Mouse (Mus musculus) lung, embryonic 16.5 days (tissue): ENCODE data around the gene Pip4k2a. TPM values are rescaled to one million over a fixed set of nuclear protein-coding genes. Genes with fewer than 3 reads are reported as not detected.
A peak's percentile ranks its signal among the peaks of the same experiment; 100 is the strongest.

Source experiments
- ATAC-seq: fragments of 200-750 bp; cut with Nextera tagmentation; 2 replicates; pipeline ENCODE4 v1.8.0; 2017; ENCODE audit warnings: low read depth, mild to moderate bottlenecking, moderate library complexity
- H3K27ac ChIP-seq: fragments of 300-500 bp; sonication (generic); 2 replicates; pipeline ENCODE4 v1.5.1; 2014; ENCODE audit warnings: mild to moderate bottlenecking, control low read depth, low read length
- H3K27me3 ChIP-seq: fragments of 300-500 bp; sonication (generic); 2 replicates; pipeline ENCODE4 v1.6.1; 2014; ENCODE audit warnings: low read depth, low read length, mixed read lengths; ENCODE audit not compliant: control insufficient read depth, insufficient read depth
- H3K36me3 ChIP-seq: fragments of 300-500 bp; sonication (generic); 2 replicates; pipeline ENCODE4 v1.6.1; 2014; ENCODE audit warnings: low read length; ENCODE audit not compliant: control insufficient read depth, insufficient read depth
- H3K4me1 ChIP-seq: fragments of 300-500 bp; sonication (generic); replicated peaks from 2 replicates; pipeline ENCODE4 v1.6.1; 2014; ENCODE audit warnings: low read length, mixed read lengths; ENCODE audit not compliant: control insufficient read depth, insufficient read depth
- H3K4me2 ChIP-seq: fragments of 300-500 bp; sonication (generic); 2 replicates; pipeline ENCODE4 v1.6.1; 2014; ENCODE audit warnings: low read depth, low read length, control low read depth
- H3K4me3 ChIP-seq: fragments of 300-500 bp; sonication (generic); 2 replicates; pipeline ENCODE4 v1.5.1; 2014; ENCODE audit warnings: mild to moderate bottlenecking, low read length, control low read depth
- H3K9ac ChIP-seq: fragments of 300-500 bp; sonication (generic); 2 replicates; pipeline ENCODE4 v1.6.1; 2014; ENCODE audit warnings: low read length, control low read depth
- H3K9me3 ChIP-seq: fragments of 300-500 bp; sonication (generic); 2 replicates; pipeline ENCODE4 v1.6.1; 2016; ENCODE audit warnings: low read length; ENCODE audit not compliant: control insufficient read depth
- WGBS: fragments of 180-500 bp; shearing (Covaris S2); extraction: QIAGEN DNeasy Blood & Tissue Kit; methylation state at CpG from one replicate; pipeline ENCODE4 v1.1.7; 2014; 5-methylcytosine and 5-hydroxymethylcytosine counted together
- polyA plus RNA-seq: library from polyadenylated mRNA; unstranded; fragments of >200 nt; fragmentation: Nextera tagmentation; extraction: Ambion mirVana; gene quantifications from 2 replicates; pipeline ENCODE4 v1.2.1, GENCODE M21; 2015

The Pip4k2a gene
- polyA plus RNA-seq, 1 experiment from 2014 or later: 7.4 TPM

DNA sequence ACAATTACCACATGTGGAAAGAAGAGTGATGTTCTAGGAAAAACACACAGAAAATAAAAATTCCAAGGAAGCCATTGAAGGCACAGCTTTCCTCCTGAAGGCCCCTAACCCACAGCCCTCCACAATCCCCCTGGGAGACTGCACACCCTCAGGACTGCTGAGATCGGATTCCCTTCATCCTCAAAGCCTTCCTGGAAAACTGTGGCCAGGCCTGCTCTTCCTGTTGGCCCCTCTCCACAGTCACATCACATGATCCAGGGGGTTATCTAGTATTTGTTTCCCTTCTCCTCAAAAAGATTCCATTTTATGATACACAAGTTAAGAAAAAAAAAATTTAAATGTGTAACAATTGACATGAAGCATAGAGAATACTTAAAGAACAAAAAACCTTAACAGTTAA lies 59.7 kb downstream of the Pip4k2a start:
- Histone ChIP-seq H3K4me3 (no peak overlapping the region), H3K4me1 (peaks cover 17% of the 10 kb centered on the region), H3K4me2 (no peak overlapping the region), H3K36me3 (no peaks in the 10 kb centered on the region), H3K9me3 (no peaks in the 10 kb centered on the region), H3K27me3 (no peaks in the 10 kb centered on the region), H3K9ac (peak overlapping the region; percentile 4; the same call in 1 of the 2 replicates), H3K27ac (peak overlapping the region; percentile 52; the same call in 1 of the 2 replicates)
- WGBS: 41% methylated on average over 1 of the region's 1 CpGs
- no peak for ATAC-seq

DNA sequence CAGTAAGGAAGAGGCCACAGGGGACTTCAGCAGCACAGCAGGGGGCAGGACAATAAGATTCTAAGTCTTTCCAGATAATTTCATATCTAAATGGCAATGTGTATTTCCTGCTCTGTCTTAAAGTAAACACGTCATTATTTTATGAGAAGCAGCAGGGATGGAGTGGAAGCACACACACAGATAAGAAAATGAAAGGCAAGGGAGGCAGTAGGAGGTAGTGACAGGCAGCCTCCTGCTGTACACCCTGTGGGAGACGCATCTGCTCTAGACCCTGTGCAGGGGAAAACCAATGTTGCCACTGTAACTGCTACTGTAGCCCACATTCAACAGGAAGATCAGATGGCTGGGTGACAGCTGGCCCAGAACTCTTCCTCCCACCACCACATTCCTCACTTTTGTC lies 60.3 kb downstream of the Pip4k2a start:
- no peaks in the 10 kb centered on the region for H3K36me3 ChIP-seq
- WGBS: 30% methylated on average over 2 of the region's 2 CpGs
- H3K4me3 ChIP-seq: no peak overlapping the region
- H3K9me3 ChIP-seq: no peaks in the 10 kb centered on the region
- H3K4me2 ChIP-seq: no peak overlapping the region
- no peak overlapping the region for H3K9ac ChIP-seq
- H3K27me3 ChIP-seq: no peaks in the 10 kb centered on the region
- peak overlapping the region; percentile 52 for H3K27ac ChIP-seq
- ATAC-seq: peak; percentile 50
- peaks cover 16% of the 10 kb centered on the region for H3K4me1 ChIP-seq

DNA sequence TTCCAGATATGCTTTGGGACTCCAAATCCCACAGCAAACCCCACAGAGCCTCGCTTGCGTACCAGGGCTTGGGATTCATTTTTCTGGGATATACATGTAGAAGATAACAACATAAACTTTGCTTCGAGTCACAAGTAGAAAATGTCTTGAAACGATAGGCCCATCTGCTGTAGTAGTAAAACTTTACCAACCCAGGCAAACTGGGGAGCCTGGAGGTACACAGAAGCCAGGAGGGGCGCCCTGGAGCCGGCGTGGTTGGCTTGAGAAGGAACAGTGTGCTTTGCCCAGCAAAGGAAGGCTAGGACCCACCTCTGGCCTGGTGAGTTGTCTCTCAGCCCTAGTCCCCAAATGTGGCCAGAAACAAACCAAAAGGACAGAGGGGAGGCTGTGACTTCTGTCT lies 61.5 kb downstream of the Pip4k2a start:
- H3K4me1 ChIP-seq: peaks cover 16% of the 10 kb centered on the region
- no peak overlapping the region for H3K4me3 ChIP-seq
- no peak overlapping the region for H3K27ac ChIP-seq
- ATAC-seq: no peak
- H3K9me3 ChIP-seq: no peaks in the 10 kb centered on the region
- no peak overlapping the region for H3K4me2 ChIP-seq
- no peak overlapping the region for H3K9ac ChIP-seq
- H3K36me3 ChIP-seq: no peaks in the 10 kb centered on the region
- no peaks in the 10 kb centered on the region for H3K27me3 ChIP-seq
- 87% methylated on average over 7 of the region's 7 CpGs for WGBS

DNA sequence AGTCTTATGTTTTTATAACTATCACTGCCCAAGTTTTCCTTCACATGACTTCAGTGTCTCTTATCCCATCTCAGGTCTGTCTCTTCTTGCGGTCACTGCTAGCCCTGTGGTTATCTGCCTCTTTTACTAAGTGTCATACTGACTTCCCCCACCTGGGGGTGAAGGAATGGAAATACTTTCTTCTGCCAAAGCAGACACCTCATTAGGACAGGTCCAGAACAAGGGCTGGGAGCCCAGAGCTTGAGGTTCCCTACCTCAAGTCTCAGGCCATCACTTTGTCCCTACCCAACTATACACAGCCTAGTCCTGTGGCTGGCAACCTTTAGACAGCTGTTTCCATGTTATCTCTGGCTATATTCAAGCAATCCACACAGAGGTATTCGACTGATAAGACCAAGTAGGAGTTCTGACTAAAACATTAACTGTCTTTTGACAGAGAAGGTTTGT lies 62.3 kb downstream of the Pip4k2a start:
- ATAC-seq: no peak
- Histone ChIP-seq H3K36me3 (no peaks in the 10 kb centered on the region), H3K9ac (no peak overlapping the region), H3K9me3 (no peaks in the 10 kb centered on the region), H3K27ac (no peak overlapping the region), H3K4me2 (no peak overlapping the region), H3K4me1 (peaks cover 13% of the 10 kb centered on the region), H3K4me3 (no peak overlapping the region), H3K27me3 (no peaks in the 10 kb centered on the region)
- 54% methylated on average over 2 of the region's 2 CpGs for WGBS

DNA sequence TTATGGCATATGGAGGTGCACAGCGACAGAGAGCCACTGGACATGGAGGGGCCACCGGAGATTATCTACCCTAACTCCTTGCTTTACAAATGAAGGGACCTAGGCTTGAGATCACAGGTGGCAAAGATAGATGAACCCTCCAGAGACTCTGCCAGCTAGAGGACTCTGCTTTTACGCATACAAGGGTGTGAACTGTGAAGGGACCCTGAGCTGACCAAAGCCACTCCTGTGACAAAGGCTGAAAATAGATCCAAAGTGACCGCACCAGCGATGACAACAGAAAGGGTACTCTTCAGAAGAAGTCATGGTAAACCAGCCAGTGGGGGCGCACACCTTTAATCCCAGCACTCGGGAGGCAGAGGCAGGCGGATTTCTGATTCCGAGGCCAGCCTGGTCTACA lies 63.8 kb downstream of the Pip4k2a start:
- Histone ChIP-seq H3K4me2 (no peak overlapping the region), H3K9me3 (no peaks in the 10 kb centered on the region), H3K36me3 (no peaks in the 10 kb centered on the region), H3K9ac (no peak overlapping the region), H3K4me1 (peaks cover 13% of the 10 kb centered on the region), H3K27me3 (no peaks in the 10 kb centered on the region), H3K4me3 (no peak overlapping the region), H3K27ac (no peak overlapping the region)
- no peak for ATAC-seq
- WGBS: 95% methylated on average over 9 of the region's 9 CpGs

DNA sequence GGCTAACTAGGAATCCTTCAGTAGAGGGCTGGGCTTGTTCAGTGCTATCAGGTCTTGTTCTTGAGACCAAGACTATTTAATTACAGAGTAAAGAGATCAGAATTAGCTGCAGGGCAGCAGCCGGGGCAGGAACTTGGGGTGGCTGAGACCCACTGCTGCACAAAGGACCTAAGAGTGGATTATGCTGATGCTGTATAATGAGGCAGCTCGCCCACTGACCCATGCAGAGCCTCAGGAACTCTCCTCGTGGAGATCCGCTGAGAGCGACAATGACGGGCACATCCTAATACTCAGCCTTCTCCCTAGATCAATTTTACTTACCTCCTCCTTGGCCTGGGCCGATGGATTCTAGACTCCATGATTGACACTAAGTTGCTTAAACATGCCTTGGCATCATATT lies 64.5 kb downstream of the Pip4k2a start:
- H3K27me3 ChIP-seq: no peaks in the 10 kb centered on the region
- H3K4me2 ChIP-seq: no peak overlapping the region
- H3K27ac ChIP-seq: no peak overlapping the region
- H3K4me1 ChIP-seq: peaks cover 11% of the 10 kb centered on the region
- no peak for ATAC-seq
- no peaks in the 10 kb centered on the region for H3K9me3 ChIP-seq
- no peak overlapping the region for H3K4me3 ChIP-seq
- no peak overlapping the region for H3K9ac ChIP-seq
- WGBS: 74% methylated on average over 7 of the region's 7 CpGs
- H3K36me3 ChIP-seq: no peaks in the 10 kb centered on the region

DNA sequence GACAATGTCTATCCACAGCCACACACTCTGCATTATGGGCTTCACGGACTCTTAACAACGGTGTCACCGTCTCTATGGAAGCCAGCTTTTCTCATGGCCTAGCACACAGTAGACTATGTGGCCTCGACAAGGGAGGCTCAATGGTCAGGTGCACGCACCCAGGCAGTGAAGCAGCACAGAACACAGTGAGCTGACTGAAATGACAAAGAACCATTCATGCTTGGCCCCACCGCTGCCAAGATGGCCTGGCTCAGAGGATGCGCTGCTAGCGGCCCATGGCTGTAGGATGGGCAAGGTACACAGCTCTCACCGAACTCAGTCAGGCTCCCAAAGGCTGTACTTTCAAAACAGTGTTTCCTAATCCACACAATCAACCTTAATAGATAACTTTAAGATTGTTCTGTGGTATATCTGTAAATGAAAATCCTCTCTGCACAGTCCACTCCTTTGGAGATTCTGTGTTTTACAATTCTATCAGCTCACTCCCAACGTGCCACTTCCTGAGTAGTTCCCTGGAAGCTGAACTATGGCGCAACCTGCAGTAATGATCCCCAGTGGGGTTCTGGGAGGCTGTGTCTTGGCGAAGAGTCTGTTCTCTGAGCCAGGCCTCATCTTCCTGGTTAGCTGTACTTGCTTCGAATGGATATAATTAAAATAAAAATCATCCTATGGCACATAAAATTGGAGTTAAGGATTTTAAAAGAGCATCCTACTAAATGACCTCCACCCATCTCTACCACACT lies 67.4 kb downstream of the Pip4k2a start:
- no peak for ATAC-seq
- H3K9ac ChIP-seq: no peak overlapping the region
- no peaks in the 10 kb centered on the region for H3K36me3 ChIP-seq
- H3K4me3 ChIP-seq: no peak overlapping the region
- H3K27me3 ChIP-seq: no peaks in the 10 kb centered on the region
- no peak overlapping the region for H3K27ac ChIP-seq
- H3K4me2 ChIP-seq: no peak overlapping the region
- 87% methylated on average over 13 of the region's 13 CpGs for WGBS
- H3K4me1 ChIP-seq: peaks cover 3% of the 10 kb centered on the region; the same call in 1 of the 2 replicates
- no peaks in the 10 kb centered on the region for H3K9me3 ChIP-seq

DNA sequence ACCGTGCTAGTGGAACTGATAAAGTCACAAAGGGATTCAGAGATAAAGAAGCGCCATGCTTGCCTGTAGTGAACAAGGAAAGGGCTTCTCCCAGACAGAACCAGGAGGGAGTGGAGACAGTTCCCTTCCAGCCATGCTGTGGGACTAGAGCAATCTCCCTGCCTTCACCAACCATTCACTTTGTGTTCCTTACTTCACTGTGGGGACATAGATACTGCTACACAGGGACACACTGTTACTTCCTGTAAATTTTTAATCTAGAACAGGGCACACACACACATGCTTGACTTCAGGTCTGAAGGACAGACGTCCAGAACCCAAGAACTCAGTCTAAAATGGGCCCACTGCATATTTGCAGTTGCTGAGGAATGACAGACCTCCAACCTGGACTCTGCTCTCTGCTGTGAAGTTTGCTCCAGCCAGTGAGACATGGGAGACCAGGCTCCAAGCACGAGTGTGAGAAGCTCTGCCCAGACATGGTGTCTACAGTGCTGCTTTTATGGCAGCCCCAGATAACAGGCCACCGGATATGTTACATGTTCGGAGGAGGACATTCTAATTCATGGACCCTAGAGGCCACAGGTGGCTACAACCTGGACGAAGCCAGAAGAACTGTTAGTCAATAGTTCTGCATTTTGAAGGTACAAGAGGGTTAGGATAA lies 69.2 kb downstream of the Pip4k2a start:
- Histone ChIP-seq H3K9me3 (no peaks in the 10 kb centered on the region), H3K4me3 (no peak overlapping the region), H3K27me3 (no peaks in the 10 kb centered on the region), H3K4me2 (no peak overlapping the region), H3K36me3 (no peaks in the 10 kb centered on the region), H3K4me1 (peaks cover 8% of the 10 kb centered on the region), H3K9ac (no peak overlapping the region), H3K27ac (no peak overlapping the region)
- ATAC-seq: no peak
- 72% methylated on average over 7 of the region's 7 CpGs for WGBS

DNA sequence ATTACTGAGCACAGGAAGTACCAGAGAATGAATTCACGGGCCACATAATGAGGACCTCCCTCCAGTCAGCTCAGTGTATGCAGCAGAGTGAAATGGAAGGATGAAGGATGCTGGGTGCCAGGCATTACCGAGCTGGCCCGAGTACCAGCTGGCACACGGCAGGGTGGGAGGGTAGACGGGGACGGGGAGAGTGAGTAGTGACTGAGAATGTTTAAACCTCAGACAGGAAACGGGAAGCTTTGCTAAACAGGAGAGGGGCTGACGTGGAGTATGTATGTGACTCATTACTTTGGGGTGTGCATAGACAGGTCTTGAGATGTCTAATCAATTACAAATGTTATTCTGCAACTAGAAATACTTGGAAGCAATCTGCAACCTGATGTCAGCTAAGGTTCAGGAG lies 69.7 kb downstream of the Pip4k2a start:
- H3K4me2 ChIP-seq: no peak overlapping the region
- no peak overlapping the region for H3K9ac ChIP-seq
- H3K4me1 ChIP-seq: peaks cover 8% of the 10 kb centered on the region
- H3K9me3 ChIP-seq: no peaks in the 10 kb centered on the region
- no peak overlapping the region for H3K4me3 ChIP-seq
- 38% methylated on average over 8 of the region's 8 CpGs for WGBS
- H3K27me3 ChIP-seq: no peaks in the 10 kb centered on the region
- no peak overlapping the region for H3K27ac ChIP-seq
- H3K36me3 ChIP-seq: no peaks in the 10 kb centered on the region
- no peak for ATAC-seq
